Mouse (Mus musculus) heart, embryonic 10.5 days (tissue): ENCODE measurements at regions not wholly inside any gene's neighbourhood (a gene's known extent, or its start where the extent isn't known, plus 50 kb on each side); places are given as distances from the start of the nearest gene placed in this dataset.

Experiments
- DNase-seq: peaks from one replicate; pipeline ENCODE4 v3.0.0-alpha.2; 2017; ENCODE audit warnings: low spot score
- H3K27ac ChIP-seq: fragments of 300-500 bp; sonication (generic); 2 replicates; pipeline ENCODE4 v1.5.1; 2016; ENCODE audit warnings: mild to moderate bottlenecking
- H3K27me3 ChIP-seq: fragments of 300-500 bp; sonication (generic); 2 replicates; pipeline ENCODE4 v1.6.1; 2016; ENCODE audit warnings: mild to moderate bottlenecking; ENCODE audit not compliant: poor library complexity, insufficient read depth, severe bottlenecking
- H3K36me3 ChIP-seq: fragments of 300-500 bp; sonication (generic); 2 replicates; pipeline ENCODE4 v1.6.1; 2016; ENCODE audit warnings: mild to moderate bottlenecking, moderate library complexity
- H3K4me1 ChIP-seq: fragments of 300-500 bp; sonication (generic); 2 replicates; pipeline ENCODE4 v1.6.1; 2016; ENCODE audit warnings: mild to moderate bottlenecking
- H3K4me3 ChIP-seq: fragments of 300-500 bp; sonication (generic); 2 replicates; pipeline ENCODE4 v1.5.1; 2016; ENCODE audit warnings: mild to moderate bottlenecking, moderate library complexity
- H3K9me3 ChIP-seq: fragments of 300-500 bp; sonication (generic); 2 replicates; pipeline ENCODE4 v1.6.1; 2016; ENCODE audit warnings: mild to moderate bottlenecking, moderate library complexity
- WGBS: fragments of 180-500 bp; shearing (Covaris S2); methylation state at CpG from one replicate; pipeline ENCODE4 v1.1.7; 2016; 5-methylcytosine and 5-hydroxymethylcytosine counted together

DNA sequence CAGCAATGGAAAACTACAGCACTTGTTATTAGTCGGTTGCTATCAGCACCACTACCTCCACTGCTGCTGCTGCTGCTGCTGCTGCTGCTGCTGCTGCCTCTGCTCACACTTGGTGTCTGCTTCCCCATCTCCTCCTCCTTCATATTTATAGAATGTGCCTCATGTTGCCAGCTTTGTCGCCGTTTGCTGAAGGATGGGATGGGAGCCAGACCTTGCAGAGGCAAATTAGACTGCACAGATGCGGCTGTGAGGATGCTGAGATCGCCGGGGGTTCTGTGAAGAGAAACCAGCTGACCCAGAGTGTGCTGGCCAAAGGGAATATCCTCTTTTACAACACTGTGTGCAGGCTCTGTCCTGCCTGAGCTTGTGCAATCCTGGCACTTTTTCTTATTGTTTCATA, 316.0 kb upstream of the Runx1 start:
- H3K4me1 ChIP-seq, result no peaks in the 10 kb centered on the region
- no peak for DNase-seq
- no peak overlapping the region for H3K27ac ChIP-seq
- no peaks in the 10 kb centered on the region for H3K9me3 ChIP-seq
- H3K36me3 ChIP-seq, result no peaks in the 10 kb centered on the region
- H3K27me3 ChIP-seq, result peaks cover 71% of the 10 kb centered on the region
- no peak overlapping the region for H3K4me3 ChIP-seq
- WGBS, result 82% methylated on average over 6 of the region's 6 CpGs

- Histone ChIP-seq H3K36me3 (no peaks in the 10 kb centered on the region), H3K27ac (no peak overlapping the region), H3K27me3 (peaks cover 70% of the 10 kb centered on the region), H3K4me1 (no peaks in the 10 kb centered on the region), H3K4me3 (no peak overlapping the region), H3K9me3 (no peaks in the 10 kb centered on the region)
- no peak for DNase-seq
- WGBS, result 34% methylated on average over 15 of the region's 15 CpGs
Measured at GRCm38 (mm10) chr16:93140535-93141110, 314.7 kb upstream of the Runx1 start.

DNA sequence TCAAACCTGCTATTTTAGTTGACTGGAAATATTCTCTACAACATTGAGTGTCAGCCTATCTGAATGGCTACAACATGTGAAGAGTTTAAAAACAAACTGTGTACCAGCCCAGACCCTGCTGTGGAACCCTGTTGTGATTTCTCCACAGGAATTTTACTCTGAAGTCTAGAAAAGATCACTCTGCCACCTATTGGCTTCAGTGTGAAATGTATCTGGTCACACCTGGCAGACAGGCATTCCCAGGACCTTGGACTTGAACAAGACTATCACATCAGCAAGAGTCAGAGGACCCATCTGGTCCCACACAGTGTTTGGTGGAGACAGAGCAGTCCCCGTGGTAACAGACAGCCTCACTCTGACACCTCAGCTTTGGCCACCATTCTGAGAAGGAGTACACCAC, 311.3 kb upstream of the Runx1 start:
- 33% methylated on average over 1 of the region's 1 CpGs for WGBS
- Histone ChIP-seq H3K9me3 (no peaks in the 10 kb centered on the region), H3K36me3 (no peaks in the 10 kb centered on the region), H3K27me3 (peaks cover 55% of the 10 kb centered on the region), H3K27ac (no peak overlapping the region), H3K4me1 (no peaks in the 10 kb centered on the region), H3K4me3 (no peak overlapping the region)
- no peak for DNase-seq

DNA sequence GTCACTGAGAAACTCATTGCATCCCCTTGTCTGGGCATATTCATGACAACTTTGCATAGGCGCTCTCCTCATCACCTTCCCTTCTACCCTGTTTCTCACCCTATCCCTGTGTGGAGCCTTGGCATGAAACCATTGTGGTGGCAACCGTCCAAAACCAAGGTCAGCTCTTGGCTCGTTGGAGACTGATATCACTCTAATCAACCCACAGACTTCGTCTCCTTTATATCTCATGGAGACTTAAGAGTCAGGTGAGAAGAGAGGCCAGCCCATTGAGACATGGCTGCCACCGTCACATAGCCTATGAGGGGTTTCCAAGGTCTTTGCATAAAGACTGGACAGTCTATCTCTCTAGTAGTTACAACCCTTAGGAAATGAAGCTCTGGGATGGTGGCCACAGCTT, 305.5 kb upstream of the Runx1 start:
- no peaks in the 10 kb centered on the region for H3K4me1 ChIP-seq
- H3K9me3 ChIP-seq, result no peaks in the 10 kb centered on the region
- 87% methylated on average over 5 of the region's 5 CpGs for WGBS
- no peaks in the 10 kb centered on the region for H3K36me3 ChIP-seq
- no peak overlapping the region for H3K4me3 ChIP-seq
- peaks cover 37% of the 10 kb centered on the region for H3K27me3 ChIP-seq
- peak overlapping the region; percentile 53; the same call in 1 of the 2 replicates for H3K27ac ChIP-seq
- no peak for DNase-seq

DNA sequence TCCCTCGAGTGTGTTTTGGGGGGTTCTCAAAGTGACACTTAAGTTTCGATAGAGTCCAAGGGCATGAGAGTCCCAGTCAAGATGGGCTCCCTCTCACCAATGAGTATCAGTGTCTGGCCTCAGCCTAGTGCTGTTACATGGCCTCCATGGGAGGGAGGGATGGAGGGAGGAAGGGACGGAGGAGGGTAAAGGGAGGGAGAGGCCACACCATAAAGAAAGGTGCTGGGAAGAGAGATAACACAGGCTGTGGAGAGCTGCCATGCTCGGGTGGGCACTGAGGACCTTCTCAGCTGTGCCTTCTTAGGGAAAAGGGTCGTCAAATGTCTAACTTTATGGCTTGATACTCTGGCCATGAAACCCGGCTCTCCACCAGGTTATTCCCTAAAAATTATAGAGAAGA, 304.7 kb upstream of the Runx1 start:
- Histone ChIP-seq H3K36me3 (no peaks in the 10 kb centered on the region), H3K4me1 (no peaks in the 10 kb centered on the region), H3K4me3 (no peak overlapping the region), H3K27ac (peak overlapping the region; percentile 53; the same call in 1 of the 2 replicates), H3K27me3 (peaks cover 31% of the 10 kb centered on the region), H3K9me3 (no peaks in the 10 kb centered on the region)
- WGBS, result 68% methylated on average over 6 of the region's 6 CpGs
- no peak for DNase-seq

DNA sequence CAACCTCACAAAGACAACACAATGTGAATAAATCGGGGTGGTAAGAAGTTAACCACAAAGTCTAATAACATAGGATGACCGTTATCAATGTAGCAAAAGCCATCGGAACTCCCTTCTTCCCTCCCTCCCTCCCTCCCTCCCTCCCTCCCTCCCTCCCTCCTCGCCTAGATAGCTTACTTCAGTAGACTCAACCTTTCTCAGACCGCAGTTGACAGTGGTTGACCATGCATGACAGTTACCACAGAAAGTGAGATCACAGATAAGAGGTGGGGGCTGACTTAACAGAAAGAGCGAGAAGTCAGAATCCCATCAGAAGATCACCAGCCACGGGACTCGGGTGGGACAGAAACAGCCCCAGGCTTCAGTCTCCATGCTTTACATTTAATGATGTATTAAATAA, 297.8 kb upstream of the Runx1 start:
- no peak overlapping the region for H3K27ac ChIP-seq
- H3K36me3 ChIP-seq, result no peaks in the 10 kb centered on the region
- H3K9me3 ChIP-seq, result no peaks in the 10 kb centered on the region
- H3K4me1 ChIP-seq, result no peaks in the 10 kb centered on the region
- 67% methylated on average over 8 of the region's 8 CpGs for WGBS
- no peak for DNase-seq
- H3K4me3 ChIP-seq, result no peak overlapping the region
- peaks cover 30% of the 10 kb centered on the region for H3K27me3 ChIP-seq

DNA sequence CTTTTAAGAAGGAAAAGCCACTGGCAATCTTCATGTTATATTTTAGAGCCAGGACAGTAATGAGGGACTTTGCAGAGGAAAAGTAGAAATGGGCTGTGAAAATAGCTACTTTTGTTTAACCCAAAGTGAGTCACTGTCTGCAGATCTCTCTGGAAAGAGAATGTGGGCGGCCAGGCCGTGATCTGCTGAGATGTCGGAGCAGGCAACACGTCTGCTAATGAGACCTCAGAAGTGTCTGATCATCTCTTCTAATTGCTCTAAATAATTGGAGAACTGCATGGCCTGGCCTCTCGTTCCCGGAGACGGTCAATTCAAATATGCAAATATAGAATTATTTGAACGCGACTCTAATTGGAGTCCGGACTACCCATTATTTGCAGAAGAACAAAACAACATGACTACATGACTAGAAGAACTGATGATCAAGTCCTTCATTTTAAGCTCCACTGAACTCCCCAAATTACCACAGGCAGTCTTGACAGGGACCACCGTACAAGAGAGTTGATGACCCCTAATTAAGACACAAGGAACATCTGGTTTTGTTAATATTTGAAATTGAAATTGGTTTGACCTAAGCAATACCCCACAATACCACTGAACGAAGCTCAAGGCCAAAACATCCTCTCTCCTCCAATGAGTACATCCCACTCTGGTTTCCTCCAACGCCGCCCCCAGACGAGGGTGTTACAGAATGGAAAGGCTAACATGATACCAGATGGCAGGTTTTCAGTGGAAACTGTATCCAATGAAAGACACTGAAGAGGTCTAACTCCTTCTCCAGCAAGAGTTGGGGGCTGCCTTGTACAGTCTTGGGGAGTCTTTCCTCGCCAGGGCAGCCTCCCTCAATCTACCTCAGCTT, 290.4 kb upstream of the Runx1 start:
- no peak for DNase-seq
- peaks cover 28% of the 10 kb centered on the region for H3K27me3 ChIP-seq
- H3K36me3 ChIP-seq, result no peaks in the 10 kb centered on the region
- no peaks in the 10 kb centered on the region for H3K9me3 ChIP-seq
- H3K4me3 ChIP-seq, result no peak overlapping the region
- no peak overlapping the region for H3K27ac ChIP-seq
- H3K4me1 ChIP-seq, result no peaks in the 10 kb centered on the region
- WGBS, result 86% methylated on average over 16 of the region's 16 CpGs

DNA sequence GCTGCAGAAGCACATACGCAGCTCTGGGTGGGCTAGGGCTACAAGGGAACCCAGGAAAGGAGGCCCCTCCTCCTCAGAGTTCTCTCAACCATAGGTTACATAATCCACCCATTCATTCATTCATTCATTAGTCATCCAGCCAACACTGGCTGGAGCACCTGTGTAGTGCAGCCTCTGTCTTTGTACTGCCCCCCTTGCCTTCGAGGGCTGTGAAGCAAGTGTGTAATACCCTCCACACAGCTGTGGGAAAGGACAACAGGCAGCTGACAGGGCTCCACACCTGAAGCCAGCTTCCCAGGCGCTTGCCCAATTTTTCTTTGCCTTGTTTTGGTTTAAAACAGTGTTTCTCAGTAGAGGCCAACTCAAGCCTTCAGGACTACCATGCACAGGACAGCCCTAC, 285.0 kb upstream of the Runx1 start:
- 81% methylated on average over 3 of the region's 3 CpGs for WGBS
- H3K36me3 ChIP-seq, result no peaks in the 10 kb centered on the region
- no peaks in the 10 kb centered on the region for H3K9me3 ChIP-seq
- DNase-seq, result no peak
- H3K4me1 ChIP-seq, result peaks cover 4% of the 10 kb centered on the region; the same call in 1 of the 2 replicates
- H3K27me3 ChIP-seq, result peaks cover 7% of the 10 kb centered on the region
- no peak overlapping the region for H3K4me3 ChIP-seq
- H3K27ac ChIP-seq, result no peak overlapping the region

GRCm38 (mm10) chr16:93110451-93110850, 284.5 kb upstream of the Runx1 start:
- no peak overlapping the region for H3K4me3 ChIP-seq
- peaks cover 7% of the 10 kb centered on the region for H3K27me3 ChIP-seq
- peaks cover 4% of the 10 kb centered on the region; the same call in 1 of the 2 replicates for H3K4me1 ChIP-seq
- no peak for DNase-seq
- H3K27ac ChIP-seq, result no peak overlapping the region
- WGBS, result 82% methylated on average over 6 of the region's 6 CpGs
- H3K36me3 ChIP-seq, result no peaks in the 10 kb centered on the region
- no peaks in the 10 kb centered on the region for H3K9me3 ChIP-seq

DNA sequence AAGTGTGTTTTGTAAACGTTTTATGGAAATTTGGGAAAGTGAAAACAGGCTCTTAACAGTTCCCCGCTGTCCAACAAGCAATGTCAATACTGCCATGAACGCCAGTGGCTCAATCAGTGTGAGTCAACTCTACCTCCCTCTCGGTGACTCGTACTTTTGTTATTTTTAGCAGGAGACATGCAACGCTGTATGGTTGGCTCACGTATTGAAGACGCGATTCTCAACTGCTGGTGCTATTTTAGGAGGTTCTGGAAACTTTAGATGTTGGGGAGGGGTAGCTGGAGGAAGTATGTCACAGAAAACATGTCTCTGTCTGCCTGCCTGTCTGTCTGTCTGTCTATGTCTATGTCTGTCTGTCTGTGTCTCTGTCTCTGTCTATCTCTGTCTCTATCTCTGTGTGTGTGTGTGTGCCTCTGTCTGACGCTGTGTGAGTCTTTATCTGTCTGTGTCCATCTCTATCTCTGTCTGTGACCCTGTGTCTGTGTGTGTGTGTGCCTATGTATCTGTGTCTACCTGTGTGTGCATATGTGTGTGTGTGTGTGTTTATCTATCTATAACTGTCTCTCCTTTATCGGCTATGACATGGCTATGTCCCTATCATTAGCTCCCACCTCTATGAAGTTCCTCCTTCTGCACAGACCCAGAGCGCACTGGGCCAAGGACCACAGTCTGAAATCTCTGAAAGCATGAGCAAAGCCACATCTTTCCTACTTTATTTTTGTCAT, 283.9 kb upstream of the Runx1 start:
- no peak for DNase-seq
- Histone ChIP-seq H3K9me3 (no peaks in the 10 kb centered on the region), H3K27ac (no peak overlapping the region), H3K36me3 (no peaks in the 10 kb centered on the region), H3K4me3 (no peak overlapping the region), H3K27me3 (peaks cover 7% of the 10 kb centered on the region), H3K4me1 (peaks cover 4% of the 10 kb centered on the region; the same call in 1 of the 2 replicates)
- WGBS, result 50% methylated on average over 12 of the region's 12 CpGs

- Histone ChIP-seq H3K4me1 (peaks cover 6% of the 10 kb centered on the region; the same call in 1 of the 2 replicates), H3K36me3 (no peaks in the 10 kb centered on the region), H3K9me3 (no peaks in the 10 kb centered on the region), H3K27me3 (peaks cover 7% of the 10 kb centered on the region), H3K4me3 (no peak overlapping the region), H3K27ac (no peak overlapping the region)
- 80% methylated on average over 5 of the region's 5 CpGs for WGBS
- no peak for DNase-seq
Measured at GRCm38 (mm10) chr16:93107524-93107845, 281.5 kb upstream of the Runx1 start.

DNA sequence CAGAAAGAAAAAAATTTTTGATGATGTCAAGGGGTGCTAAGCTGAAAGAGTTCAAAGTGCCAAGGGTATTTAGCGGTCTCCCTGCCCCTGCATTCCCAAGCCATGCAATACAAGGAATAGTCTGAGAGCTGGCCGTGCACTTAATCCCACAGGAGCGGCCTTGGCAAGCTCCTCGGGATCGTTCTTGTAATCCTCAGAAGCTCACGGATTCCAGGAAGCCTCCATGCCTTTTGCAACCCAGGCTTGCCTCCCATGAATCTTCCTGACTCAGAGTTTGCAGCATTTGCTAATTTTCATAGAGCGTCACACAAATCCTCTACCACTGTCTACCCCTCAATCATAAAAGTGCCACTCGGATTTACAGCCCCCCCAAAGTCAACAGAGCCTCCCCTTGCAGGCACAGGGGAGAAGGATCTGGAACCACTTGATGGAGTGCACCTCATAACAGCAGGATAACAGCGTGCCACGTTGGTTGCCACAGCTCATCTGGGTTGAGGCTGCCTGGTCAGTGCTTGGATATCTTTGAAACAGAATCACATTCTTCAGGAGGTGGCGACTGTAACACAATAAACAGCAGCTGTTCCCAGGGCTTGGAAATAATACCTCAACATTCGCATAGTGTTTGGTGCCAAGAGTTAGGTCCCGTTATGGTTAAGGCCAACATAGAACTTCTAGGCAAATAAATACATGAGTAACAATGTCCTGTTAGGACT, 281.0 kb upstream of the Runx1 start:
- no peak for DNase-seq
- H3K9me3 ChIP-seq, result no peaks in the 10 kb centered on the region
- H3K36me3 ChIP-seq, result no peaks in the 10 kb centered on the region
- no peak overlapping the region for H3K4me3 ChIP-seq
- H3K27ac ChIP-seq, result no peak overlapping the region
- peaks cover 2% of the 10 kb centered on the region for H3K27me3 ChIP-seq
- H3K4me1 ChIP-seq, result peaks cover 6% of the 10 kb centered on the region; the same call in 1 of the 2 replicates
- 83% methylated on average over 13 of the region's 13 CpGs for WGBS
